Mouse (Mus musculus) erythroblast, embryonic 14.5 days (primary cell): ENCODE measurements at regions not wholly inside any gene's neighbourhood (a gene's known extent, or its start where the extent isn't known, plus 50 kb on each side); places are given as distances from the start of the nearest gene placed in this dataset.
"Not testable (repeated sequence)": the region's sequence is repeated elsewhere in the genome, so short reads cannot be mapped to it uniquely, and the experiment has no call there.

ENCODE experiments used
- GATA1 ChIP-seq: IDR thresholded peaks from 2 replicates; pipeline ENCODE4 v1.6.1; 2012; ENCODE audit warnings: low read length, inconsistent platforms, mixed read lengths
- TAL1 ChIP-seq: IDR thresholded peaks from 3 replicates; pipeline ENCODE4 v1.6.1; 2012; ENCODE audit warnings: low read length, inconsistent platforms, mixed read lengths

- not testable (repeated sequence) for TF ChIP-seq TAL1, GATA1
Observed at GRCm38 (mm10) chr17:17005267-17005666, 58.6 kb upstream of the Zfp960 start.
